Mouse (Mus musculus): ENCODE results near the gene Ino80b.
A peak's percentile ranks its signal among the peaks of the same experiment; 100 is the strongest.
"Not testable (repeated sequence)": the region's sequence is repeated elsewhere in the genome, so short reads cannot be mapped to it uniquely, and the experiment has no call there.

The Ino80b gene

DNA sequence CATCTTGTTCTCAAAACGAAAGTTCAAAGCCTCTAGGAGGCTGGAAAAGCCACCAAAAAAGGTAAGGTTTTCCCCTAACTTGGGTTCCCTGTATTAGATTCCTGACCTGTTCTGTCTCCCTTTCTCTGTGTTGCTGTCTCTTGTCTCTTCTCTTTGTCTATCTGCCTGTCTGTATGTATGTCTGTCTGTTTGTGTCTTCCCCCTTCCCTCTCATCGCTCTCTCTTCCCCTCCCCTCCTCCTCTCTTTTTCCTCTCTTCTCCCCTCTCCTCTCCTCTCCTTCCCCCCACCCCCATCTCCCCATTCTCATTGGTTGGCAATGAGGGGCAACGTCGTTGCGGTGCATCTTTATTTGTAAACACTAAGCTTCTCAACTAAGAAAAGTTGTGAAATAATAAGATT lies at the start of gene Ino80b:
Ino80b (minus strand) TSS at position 101 of the 400 bp plus-strand sequence.
- DNase-seq (ENCODE audit: low spot score) = no peak

GRCm38 (mm10) chr6:83172240-83172920 lies 47.1 kb upstream of the Ino80b start:
- DNase-seq (ENCODE audit: low spot score) = no peak

GRCm38 (mm10) chr6:83171063-83171462 lies 45.8 kb upstream of the Ino80b start:
- DNase-seq (ENCODE audit: low spot score) = no peak

GRCm38 (mm10) chr6:83169872-83170271 lies 44.6 kb upstream of the Ino80b start:
- DNase-seq (ENCODE audit: low spot score) = no peak

- DNase-seq (ENCODE audit: low spot score) = no peak
Measured at GRCm38 (mm10) chr6:83166243-83166630, 41.0 kb upstream of the Ino80b start.

DNA sequence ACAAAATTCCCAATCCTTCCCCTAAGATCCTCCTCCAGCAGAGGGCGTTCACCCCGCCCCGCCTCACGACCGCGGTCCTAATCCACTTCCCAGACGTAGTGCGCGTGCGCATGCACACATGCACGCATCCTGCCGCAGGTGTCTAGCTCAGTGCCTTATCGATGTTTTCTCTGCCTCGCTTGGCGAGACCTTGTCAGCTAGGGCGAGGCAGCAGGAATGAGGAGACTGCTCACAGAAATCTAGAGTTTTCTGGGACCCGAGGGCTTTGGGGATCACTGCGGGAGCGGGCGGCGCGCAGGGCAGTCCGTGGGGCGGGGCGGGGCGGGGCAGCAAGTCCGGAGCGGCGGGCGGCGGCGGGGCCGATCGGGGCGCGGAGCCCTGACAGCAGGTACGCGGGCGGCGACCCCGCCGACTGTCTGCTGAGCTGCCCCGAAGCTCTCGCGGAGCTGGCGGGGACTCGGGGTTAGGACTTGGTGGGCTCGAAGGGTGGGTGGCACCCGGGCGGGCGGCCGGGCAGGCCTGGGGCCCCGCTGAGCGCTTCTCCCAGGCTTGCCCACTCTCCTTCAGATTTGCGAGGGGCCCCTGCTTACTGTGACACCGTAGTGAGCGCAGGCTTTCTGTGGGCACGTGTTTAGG lies 40.5 kb upstream of the Ino80b start, which contains the start of gene Dctn1:
Dctn1 (plus strand) TSS at position 314 of the 636 bp plus-strand sequence.
- DNase-seq (ENCODE audit: low spot score) = peak; percentile 92

- DNase-seq (ENCODE audit: low spot score) = no peak
Measured at GRCm38 (mm10) chr6:83165026-83165606, 39.9 kb upstream of the Ino80b start.

GRCm38 (mm10) chr6:83162701-83163100 lies 37.5 kb upstream of the Ino80b start:
- DNase-seq (ENCODE audit: low spot score) = peak; percentile 17

- DNase-seq (ENCODE audit: low spot score) = no peak
Measured at GRCm38 (mm10) chr6:83161921-83162641, 36.9 kb upstream of the Ino80b start.

DNA sequence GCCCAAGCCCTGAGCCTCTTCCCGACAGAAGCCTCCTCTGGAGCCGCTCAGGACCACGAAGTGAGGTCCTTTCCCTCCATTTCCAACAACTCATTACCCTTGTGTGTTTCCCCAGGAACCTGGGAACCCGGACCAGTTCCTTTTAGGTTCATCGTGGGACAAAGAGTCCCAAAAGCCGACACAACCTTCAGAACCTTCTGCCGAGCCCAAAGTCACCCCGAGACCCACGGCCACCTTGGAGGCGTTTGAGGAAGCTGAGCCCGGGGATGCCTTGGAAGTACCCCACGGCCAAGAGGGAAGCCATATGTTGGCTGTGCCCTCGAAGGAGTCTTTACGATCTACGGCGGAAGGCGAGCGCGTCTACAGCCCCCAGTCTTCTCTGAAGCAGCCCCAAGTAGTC lies 36.2 kb upstream of the Ino80b start:
- DNase-seq (ENCODE audit: low spot score) = no peak

DNA sequence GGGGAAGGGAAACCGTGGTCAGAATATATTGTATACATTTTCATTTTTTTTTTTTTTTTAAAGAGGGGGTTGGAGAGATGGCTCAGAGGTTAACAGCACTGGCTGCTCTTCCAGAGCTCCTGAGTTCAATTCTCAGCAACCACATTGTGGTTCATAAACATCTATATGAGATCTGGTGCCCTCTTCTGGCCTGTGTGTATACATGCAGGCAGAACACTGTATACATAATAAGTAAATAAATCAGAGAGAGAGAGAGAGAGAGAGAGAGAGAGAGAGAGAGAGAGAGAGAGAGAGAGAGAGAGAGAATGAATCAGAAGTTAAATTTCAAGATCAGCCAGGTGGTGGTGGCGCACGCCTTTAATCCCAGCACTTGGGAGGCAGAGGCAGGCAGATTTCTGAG lies 34.2 kb upstream of the Ino80b start:
- DNase-seq (ENCODE audit: low spot score) = not testable (repeated sequence)

DNA sequence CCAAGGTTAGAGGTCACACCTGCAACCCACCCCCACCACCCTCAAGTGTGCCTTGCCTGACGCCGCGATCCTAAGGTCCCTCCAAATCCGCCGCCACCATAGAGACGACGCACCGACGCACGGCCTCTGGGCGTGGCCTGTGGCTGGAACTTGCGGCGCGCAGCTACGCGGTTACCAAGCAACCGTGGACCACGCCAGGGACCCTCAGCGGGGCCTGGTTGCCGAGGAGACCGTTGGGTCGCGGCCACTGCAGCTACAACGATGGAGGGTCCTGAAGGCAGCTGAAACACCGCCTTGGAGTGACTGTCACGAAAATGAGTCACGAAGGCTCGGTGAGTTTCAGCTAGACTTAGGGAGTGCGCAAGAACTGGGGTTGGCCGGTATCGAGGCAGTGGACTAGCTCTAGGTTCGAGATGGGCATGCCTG lies 31.0 kb upstream of the Ino80b start, which contains the start of the genes Wdr54 and 1700003E16Rik:
Wdr54 (minus strand) TSS at position 139 of the 426 bp plus-strand sequence.
1700003E16Rik (plus strand) TSS at position 146 of the 426 bp plus-strand sequence.
- DNase-seq (ENCODE audit: low spot score) = no peak

DNA sequence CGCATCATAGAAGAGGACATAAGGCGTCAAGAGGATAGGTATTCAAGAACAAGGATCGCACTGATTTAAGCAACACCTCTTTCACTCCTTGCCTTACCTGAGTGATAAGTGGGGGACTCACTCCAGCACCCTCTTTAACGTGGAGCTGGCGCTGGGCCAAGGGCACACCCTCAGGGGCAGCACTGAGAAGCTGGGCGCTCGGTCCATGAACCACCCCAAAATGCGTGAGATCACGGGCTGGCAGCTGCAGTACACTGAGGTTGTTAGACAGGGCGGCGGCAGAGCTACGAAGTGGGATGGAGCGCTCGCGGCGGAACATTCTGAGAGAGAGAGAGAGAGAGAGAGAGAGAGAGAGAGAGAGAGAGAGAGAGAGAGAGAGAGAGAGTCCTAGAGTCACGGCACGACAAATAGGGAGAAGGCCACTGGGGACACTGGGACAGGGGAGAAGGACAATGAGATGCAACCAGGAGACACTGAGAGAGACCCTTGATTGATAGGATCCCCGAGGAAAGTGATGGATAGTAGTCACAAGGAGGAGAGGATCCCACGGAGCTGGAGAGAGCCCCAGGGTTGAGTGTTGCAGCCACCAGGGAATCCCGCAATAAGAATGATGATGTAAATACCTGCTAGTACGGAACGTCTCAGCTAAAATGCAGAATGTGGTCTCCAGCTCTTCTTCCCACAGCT lies 30.5 kb upstream of the Ino80b start:
- DNase-seq (ENCODE audit: low spot score) = no peak

- DNase-seq (ENCODE audit: low spot score) = no peak
Measured at GRCm38 (mm10) chr6:83153485-83153884, 28.3 kb upstream of the Ino80b start.

GRCm38 (mm10) chr6:83153038-83153437 lies 27.8 kb upstream of the Ino80b start:
- DNase-seq (ENCODE audit: low spot score) = no peak

GRCm38 (mm10) chr6:83151721-83152120 lies 26.5 kb upstream of the Ino80b start:
- no peak for DNase-seq (ENCODE audit: low spot score)

DNA sequence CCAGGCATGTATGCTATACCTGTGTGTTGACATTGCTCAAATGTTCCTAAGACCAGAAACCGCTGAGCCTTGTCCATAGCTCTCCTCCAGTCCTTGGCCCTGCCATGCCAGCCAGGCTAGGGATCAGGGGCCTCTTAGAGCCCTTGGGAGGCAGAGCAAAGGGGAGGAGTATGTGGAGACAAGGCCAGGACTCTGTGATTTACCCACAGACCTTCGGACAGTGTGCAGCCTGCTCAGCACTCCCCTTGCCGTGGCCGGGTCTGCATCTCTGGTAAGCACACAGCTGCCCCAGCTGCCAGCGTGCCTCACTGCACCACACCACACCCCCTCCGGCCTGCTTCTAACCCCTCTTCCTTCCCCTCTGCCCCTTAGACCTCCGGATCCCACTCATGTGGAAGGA lies 22.0 kb upstream of the Ino80b start:
- no peak for DNase-seq (ENCODE audit: low spot score)

DNA sequence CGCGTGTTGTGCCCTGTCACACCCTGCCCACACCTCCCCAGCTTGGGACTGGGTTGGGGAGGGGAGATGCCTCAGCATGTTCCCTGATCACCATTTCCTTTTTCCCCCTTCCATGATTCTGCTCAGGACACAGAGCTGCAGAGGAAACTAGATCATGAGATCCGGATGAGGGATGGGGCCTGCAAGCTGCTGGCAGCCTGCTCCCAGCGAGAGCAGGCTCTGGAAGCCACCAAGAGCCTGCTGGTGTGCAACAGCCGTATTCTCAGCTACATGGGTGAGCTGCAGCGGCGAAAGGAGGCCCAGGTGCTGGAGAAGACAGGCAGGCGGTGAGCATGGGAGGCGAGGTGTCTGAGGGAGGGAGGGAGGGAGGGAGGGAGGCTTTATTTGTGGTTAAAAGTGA lies 20.6 kb upstream of the Ino80b start:
- DNase-seq (ENCODE audit: low spot score) = no peak

- no peak for DNase-seq (ENCODE audit: low spot score)
Measured at GRCm38 (mm10) chr6:83145209-83145608, 20.0 kb upstream of the Ino80b start.

DNA sequence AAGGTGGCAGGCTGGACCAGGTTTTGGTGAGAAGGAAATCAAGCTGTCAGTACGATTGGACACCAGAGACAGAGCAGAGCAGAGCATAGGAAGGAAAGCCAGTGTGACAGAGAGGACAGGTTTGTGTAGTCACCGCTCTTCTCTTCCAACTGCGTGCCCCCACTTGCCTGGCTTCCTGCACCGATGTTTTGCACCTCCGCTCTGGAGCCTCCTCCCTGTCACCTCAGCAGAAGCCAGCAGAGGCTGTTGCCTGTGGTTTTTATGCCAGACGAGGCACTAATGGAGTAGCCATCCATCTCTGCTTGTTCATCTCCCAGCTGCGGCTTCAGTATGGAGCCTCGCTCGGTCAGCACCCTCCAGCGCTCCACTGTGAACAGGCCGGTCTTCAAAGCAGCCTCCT lies 17.7 kb upstream of the Ino80b start:
- DNase-seq (ENCODE audit: low spot score) = no peak

GRCm38 (mm10) chr6:83142211-83142731 lies 17.0 kb upstream of the Ino80b start:
- DNase-seq (ENCODE audit: low spot score) = no peak

DNA sequence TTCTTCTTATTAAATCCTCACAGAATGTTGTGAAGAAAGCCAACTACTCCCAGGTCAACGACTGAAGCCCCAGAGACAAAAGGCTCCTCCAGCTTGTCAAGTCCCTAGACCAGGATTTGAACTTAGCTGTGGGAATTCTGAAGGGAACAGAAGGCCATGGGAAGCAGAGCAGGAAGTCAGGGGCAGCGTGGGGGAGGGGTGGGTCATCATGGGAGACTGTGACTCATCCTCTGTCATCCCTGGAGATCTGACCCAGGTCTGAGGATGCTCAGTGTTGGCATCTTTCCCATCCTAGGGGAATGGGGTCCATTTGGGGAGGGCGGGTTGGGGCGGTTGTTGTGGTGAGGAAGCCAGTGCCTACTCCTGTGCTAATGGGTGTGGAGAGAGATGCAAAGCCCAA lies 16.4 kb upstream of the Ino80b start:
- no peak for DNase-seq (ENCODE audit: low spot score)
